Mouse (Mus musculus): ENCODE measurements at regions not wholly inside any gene's neighbourhood (a gene's known extent, or its start where the extent isn't known, plus 50 kb on each side); places are given as distances from the start of the nearest gene placed in this dataset.
A peak's percentile ranks its signal among the peaks of the same experiment; 100 is the strongest.

DNA sequence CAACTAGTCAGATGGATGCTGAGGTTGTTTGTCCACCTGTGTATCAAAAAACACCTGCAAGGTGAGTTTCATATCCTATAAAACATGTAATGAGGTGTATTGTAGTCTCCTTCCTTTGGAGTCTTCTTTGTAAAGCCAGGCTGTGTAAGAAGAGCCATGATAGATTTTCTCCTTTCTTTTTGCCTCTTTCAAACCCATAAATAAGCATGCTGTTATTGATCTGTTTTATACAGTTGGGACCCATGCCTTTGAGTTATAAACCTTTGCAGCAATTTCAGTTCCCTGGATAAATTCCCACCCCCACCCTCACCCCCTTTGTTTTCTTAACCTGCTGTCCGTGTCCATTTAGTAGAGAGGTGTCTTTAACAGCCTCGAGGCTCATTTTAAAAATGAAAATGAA, 131.0 kb upstream of the Rgs17 start:
- no peak for DNase-seq (ENCODE audit: low spot score in 2 of 2)

DNA sequence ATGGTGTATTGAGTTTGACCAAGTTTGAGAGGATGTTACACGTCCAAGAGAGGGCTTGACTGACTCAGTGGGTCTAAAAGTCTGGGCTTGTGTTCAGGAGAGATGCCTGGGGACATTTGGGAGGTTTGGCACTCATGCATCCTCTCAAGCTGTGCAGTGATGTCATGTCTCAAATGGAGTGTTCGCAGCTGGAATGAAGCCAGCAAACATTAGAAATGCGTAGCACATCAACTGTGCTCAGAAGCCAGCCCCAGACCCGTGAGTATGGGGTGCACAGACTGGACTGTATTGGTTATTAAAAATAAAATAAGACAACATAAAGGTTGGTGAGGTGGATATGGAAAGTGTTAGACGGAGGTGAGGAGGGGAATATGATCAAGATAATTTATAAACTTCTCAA, 121.2 kb upstream of the Rgs17 start:
- DNase-seq (ENCODE audit: low spot score in 2 of 2), result no peak

DNA sequence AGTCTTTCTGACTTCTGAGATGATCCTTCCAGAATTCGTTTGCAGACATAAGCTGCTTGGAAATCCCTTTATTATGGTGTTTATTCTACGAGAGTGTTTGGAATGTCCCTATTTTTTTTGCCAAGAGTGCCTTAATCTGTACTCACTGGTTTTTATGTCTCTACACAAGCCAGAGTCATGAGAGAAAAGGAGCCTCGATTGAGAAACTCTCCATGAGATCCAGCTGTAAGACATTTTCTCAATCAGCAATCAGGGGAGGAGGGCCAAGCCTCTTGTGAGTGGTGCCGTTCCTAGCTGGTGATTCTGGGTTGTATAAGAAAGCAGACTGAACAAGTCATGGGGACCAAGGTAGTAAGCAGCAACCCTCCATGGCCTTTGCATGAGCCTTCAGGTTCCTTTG, 117.6 kb upstream of the Rgs17 start:
- no peak for DNase-seq (ENCODE audit: low spot score in 2 of 2)

DNA sequence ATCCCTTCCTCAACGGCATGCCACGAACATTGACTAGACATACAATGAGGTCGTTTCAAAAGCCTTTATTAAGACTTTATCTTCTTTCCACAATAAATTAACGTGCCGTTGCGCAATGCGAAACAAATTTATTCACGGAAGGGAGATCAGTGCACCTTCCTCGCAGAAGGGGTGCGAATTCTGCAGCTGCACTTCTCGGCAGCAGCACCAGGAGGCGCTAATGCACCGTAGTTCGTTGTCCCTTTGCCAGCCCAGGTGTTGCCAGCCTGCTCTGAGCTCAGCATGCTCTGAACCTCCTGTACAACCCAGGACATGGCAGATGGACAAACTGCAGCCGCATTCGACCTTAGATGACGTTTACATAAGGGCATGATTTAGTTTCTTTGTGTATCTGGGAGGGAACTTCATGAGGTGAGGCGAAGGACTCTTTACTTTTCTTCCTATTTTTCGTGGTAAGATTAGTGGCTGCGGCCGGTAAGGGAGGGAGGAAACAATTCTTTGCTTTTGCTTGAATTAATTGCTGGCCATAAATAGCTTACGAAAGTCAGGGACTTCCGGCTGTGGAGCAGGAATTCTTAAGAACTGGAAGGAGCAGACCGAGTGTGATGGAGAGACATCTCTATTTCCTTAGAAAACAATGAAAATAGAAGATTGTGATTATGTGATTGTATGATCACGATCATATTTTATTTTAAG, 113.7 kb upstream of the Rgs17 start:
- peak in 1 of 2 experiments; percentile 31 for DNase-seq (ENCODE audit: low spot score in 2 of 2)

DNA sequence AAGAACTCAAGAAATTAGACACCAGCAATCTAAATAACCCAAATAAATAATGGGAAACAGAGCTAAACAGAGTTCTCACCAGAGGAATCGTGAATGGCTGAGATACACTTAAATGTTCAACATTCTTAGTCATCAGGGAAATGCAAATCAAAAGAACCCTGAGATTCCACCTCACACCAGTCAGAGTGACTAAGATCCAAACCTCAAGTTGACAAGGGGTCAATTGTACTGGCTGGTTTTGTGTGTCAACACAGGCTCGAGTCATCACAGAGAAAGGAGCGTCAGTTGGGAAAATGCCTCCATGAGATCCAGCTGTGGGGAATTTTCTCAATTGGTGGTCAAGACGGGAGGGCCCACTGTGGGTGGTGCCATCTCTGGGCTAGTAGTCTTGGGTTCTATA, 110.3 kb upstream of the Rgs17 start:
- DNase-seq (ENCODE audit: low spot score in 2 of 2), result no peak

DNA sequence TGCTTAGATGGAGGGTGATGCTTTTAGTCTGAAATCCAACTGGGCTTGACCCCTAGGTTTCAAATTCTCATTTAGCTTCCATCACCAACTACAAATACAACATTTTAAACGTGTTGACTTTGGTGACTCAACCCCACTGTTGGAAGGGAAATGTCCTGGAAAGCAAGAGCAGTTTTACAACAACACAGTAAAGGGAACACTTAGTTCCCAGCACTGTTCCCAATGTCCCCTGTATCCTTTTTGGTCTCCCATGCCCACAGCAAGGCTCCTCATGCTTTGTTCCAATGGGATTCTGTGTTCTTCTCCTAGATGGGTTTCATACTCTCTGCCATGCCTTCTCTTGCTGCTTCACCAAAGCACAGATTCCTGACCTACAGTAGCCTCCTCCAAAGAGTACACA, 105.4 kb upstream of the Rgs17 start:
- DNase-seq (ENCODE audit: low spot score in 2 of 2), result no peak

DNA sequence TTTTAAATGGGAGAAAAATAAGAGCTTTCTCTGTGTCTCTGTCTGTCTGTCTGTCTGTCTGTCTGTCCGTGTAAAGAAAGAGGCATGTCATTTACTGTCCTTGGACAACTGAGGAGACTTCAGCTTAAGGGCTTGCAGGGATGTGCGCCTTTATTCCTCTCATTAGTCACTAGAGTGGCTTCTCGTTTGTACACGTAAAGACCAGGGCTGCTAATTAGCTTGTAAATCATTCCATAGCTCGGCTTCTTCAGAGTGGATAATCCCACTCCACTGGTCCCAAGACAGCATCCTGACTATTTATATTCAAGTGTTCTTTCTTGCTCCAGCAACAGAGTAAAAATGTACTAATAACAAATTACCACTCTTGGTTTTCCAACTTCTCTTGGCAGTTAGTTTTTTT, 104.1 kb upstream of the Rgs17 start:
- no peak for DNase-seq (ENCODE audit: low spot score in 2 of 2)

DNA sequence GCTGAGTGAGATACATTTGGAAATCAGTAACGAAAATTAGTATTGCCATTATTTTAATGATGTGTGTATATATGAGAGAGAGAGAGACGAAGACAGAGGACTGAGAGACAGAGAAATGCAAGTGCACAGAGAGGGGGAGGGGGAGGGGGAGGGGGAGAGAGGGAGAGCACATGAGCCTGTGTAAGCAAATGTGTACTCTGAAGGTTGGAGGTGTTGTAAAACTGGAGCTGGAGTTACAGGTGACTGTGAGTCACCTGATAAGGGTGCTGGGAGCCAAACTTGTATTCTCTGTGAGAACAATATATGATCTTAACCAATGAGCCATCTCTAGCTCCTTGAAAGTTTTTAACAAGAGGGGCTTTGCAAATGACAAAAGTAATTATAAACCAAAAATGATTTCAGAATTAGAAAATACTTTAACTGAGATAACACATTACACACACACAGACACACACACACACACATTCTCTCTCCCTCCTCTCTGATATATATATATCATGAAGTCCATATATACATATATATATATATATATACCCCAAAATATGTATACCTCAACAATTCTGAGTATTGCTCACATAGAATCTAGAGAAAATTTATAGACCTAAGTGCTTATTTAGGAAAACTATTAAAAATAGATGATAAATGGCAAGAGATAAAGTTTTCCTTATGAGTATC, 100.5 kb upstream of the Rgs17 start:
- DNase-seq (ENCODE audit: low spot score in 2 of 2), result no peak

DNA sequence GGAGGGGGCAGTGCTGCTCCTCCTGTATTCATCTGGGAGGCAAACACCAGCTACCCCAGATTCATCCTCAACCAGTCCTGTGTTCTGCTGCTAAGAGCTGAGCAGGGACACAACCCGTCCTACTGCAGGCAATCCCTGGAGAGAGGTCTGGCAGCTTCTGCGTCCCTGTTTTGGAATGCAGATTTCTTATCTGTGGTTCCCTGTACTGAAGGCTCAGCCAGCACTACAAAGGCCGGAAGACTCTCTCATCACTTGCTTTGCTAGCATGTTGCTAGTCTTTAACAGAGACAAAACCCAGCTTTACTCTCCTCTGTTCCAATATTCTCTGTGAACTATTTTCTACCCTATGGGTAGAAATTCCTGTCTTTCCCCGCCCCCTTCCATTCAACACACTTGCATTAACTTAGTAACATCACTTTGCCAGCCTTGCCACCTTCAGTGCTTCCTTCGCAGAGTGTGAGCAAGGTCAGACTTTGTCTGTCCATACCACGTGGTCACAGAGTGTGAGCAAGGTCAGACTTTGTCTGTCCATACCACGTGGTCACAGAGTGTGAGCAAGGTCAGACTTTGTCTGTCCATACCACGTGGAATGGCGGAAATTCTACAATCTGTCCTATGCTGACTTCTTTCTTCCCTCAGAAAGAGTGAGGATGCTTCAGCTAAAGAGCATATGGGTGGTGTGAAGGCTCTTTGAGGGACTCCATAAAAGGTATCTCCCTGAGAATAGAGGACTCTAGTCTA, 98.9 kb upstream of the Rgs17 start:
- DNase-seq (ENCODE audit: low spot score in 2 of 2), result no peak

DNA sequence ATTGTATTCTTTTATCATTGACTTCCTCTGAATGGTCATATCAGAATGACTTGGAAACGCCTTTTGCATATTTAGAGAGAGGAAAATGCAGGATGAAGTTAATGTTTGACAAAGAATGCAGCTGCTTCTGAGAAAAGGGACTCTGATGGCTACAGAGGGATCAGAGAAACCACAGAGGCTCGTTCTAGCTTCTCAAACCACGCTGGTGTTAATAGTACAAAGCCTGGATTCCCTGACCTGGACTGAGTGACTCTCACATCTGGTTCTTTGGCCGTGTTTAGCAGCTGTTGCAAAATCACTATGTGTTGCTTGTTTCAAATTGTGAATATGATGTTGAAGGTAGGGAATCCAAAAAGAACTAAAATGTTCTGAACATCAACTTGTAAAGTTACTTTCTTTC, 91.5 kb upstream of the Rgs17 start:
- DNase-seq (ENCODE audit: low spot score in 2 of 2), result no peak

DNA sequence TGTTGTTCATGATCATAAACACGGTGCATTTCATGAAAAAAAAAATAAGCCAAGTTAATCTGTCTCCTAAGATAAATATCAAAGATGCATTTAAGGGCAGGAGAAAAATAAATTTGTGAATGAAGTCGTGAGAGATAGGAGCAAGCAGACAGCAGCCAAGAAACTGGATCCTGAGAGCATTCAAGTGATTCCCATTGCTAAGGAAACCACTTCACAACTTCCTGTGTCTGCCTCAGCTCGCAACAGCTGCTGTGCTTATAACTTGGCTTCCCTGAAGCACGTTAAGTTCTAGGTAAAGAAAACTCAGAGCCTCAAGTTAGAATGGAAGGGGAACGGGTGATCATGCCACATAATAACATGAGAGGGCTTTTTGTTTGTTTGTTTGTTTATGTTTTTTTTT, 89.3 kb upstream of the Rgs17 start:
- DNase-seq (ENCODE audit: low spot score in 2 of 2), result no peak

DNA sequence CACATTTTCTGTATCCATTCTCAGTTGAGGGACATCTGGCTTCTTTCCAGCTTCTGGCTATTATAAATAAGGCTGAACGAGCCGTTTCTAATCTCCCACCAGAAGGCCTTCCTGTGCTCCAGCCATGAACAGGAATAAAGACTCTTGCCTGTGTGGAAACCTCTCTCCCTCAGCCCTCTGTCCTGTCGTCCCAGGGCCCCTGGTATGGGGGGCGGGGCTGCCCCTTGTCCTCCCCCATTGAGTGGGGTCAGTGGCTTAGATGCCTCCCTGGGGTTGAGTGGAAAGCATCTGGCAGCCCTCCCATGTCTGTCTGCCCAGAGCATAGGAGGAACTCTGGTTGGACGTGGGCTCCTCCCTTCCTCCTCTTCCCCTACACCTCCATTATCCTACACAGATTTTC, 88.8 kb upstream of the Rgs17 start:
- DNase-seq (ENCODE audit: low spot score in 2 of 2), result no peak

DNA sequence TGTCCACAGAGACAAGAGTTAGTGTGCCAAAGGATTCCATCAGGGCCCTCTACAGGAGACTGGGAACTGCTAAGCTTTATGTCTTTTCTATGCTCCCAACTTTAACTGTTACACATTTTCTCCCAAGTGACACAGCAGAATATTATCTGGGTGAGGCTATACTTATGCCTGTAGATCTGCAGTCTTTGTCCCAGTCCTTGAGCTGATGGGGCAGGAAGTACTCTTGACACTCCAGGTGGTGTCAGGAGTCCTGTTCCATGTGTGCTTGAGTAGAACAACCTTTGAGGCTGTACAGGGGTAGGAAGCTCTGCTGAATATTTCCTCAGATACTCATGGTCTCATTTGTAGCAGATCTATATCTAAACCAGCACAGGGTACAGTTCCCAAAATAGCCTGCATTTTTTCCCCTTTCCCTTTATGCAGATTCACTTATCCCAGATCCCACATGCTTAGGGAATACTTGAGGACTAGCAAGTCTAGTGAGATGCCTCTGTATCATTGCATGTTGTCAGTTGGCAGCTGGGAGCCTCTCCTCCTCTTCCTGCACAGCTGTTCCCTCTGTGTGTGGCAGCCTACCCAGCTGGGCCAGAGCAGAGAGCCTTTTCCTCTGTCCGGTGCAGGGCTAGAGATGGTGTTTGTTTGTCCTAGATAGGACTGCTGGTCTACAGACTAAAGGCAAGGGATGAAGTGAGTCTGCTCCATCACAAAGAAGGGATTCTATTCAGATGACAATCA, 85.2 kb upstream of the Rgs17 start:
- no peak for DNase-seq (ENCODE audit: low spot score in 2 of 2)

DNA sequence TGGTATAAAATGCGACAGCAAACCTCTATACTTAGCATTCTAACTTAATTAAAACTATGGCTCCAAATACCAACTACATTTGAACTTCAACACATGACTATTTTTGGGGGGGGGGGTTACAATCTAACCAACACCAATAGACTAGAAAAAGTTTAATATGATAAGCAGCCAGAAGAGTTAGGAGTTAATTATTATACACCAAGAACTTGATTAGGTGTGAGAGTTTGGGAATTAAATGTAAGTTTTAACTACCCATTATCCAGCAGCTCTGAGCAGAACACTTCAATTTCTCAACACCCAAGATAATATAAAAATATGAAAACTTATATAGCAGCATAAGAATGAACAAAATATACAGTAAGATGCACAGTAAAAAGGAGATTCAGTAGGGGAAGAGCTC, 59.2 kb upstream of the Rgs17 start:
- DNase-seq (ENCODE audit: low spot score in 2 of 2), result no peak

DNA sequence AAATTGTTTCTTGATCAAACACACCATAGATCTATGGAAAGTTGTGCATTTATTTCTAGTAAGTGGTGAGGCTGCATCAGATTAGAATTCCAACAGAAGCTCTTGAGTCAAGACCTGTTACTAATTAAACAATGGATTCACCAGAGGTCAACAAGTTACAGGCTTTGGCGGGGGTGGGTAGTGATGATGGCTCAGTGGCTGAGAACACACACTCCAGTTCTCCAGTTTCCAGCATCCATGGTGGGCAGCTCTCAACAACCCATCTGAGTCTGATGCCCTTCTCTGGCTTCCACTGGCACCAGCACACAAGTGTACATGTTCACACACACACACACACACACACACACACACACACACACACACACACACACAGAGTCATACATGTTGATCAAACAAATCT, 56.3 kb upstream of the Rgs17 start:
- no peak for DNase-seq (ENCODE audit: low spot score in 2 of 2)
